Mouse (Mus musculus) adrenal gland, postnatal 25 days (tissue): ENCODE data around the gene Dcaf5. TPM values are rescaled to one million over a fixed set of nuclear protein-coding genes. Genes with fewer than 3 reads are reported as not detected.
A peak's percentile ranks its signal among the peaks of the same experiment; 100 is the strongest.
"Not testable (repeated sequence)": the region's sequence is repeated elsewhere in the genome, so short reads cannot be mapped to it uniquely, and the experiment has no call there.

ENCODE experiments used
- DNase-seq: peaks from one replicate; pipeline ENCODE4 v3.0.0; 2021; ENCODE audit warnings: mixed read lengths
- long read RNA-seq: library from polyadenylated mRNA; stranded (forward); transcript quantifications from one replicate; pipeline ENCODE4 v2.0.0, GENCODE M21; 2021
- total RNA-seq: library from RNA; stranded (reverse); gene quantifications from 2 replicates; pipeline ENCODE4 v1.2.3, GENCODE M21; 2021

Gene Dcaf5
- total RNA-seq, result 28.7 and 37.2 TPM in 2 replicates
- long read RNA-seq, full-length matches to known transcripts, result 2 of 20 reads
- long read RNA-seq, partial matches to known transcripts, result 5 of 20 reads
- long read RNA-seq, other reads (novel, unspliced or antisense), result 13 of 20 reads

- peak; percentile 89 for DNase-seq
These were observed at the start of gene Dcaf5 for GRCm38 (mm10) chr12:80436336-80436976. Gene Dcaf5 (minus strand): TSS chr12:80436601.

GRCm38 (mm10) chr12:80483397-80483796, 47.0 kb upstream of the Dcaf5 start:
- DNase-seq, result no peak

GRCm38 (mm10) chr12:80479986-80480385, 43.6 kb upstream of the Dcaf5 start:
- no peak for DNase-seq

GRCm38 (mm10) chr12:80473731-80474130, 37.3 kb upstream of the Dcaf5 start:
- DNase-seq, result no peak

- no peak for DNase-seq
These were observed 35.5 kb upstream of the Dcaf5 start for GRCm38 (mm10) chr12:80471926-80472325.

GRCm38 (mm10) chr12:80470206-80470605, 33.8 kb upstream of the Dcaf5 start:
- DNase-seq, result no peak

GRCm38 (mm10) chr12:80463666-80464269, 27.4 kb upstream of the Dcaf5 start:
- no peak for DNase-seq

GRCm38 (mm10) chr12:80462942-80463651, 26.7 kb upstream of the Dcaf5 start, which contains the start of gene Exd2:
Gene Exd2 (plus strand): TSS chr12:80463095.
- peak; percentile 92 for DNase-seq

GRCm38 (mm10) chr12:80462292-80462896, 26.0 kb upstream of the Dcaf5 start:
- not testable (repeated sequence) for DNase-seq

GRCm38 (mm10) chr12:80458033-80458432, 21.6 kb upstream of the Dcaf5 start:
- no peak for DNase-seq

- no peak for DNase-seq
These were observed 17.1 kb upstream of the Dcaf5 start for GRCm38 (mm10) chr12:80453506-80453905.

GRCm38 (mm10) chr12:80444525-80445109, 8.2 kb upstream of the Dcaf5 start:
- DNase-seq, result no peak

GRCm38 (mm10) chr12:80440957-80441356, 4.6 kb upstream of the Dcaf5 start:
- no peak for DNase-seq

GRCm38 (mm10) chr12:80437051-80437675, 762 bp upstream of the Dcaf5 start:
- no peak for DNase-seq

GRCm38 (mm10) chr12:80435887-80436286, 514 bp downstream of the Dcaf5 start:
- DNase-seq, result no peak

GRCm38 (mm10) chr12:80434961-80435691, 1.3 kb downstream of the Dcaf5 start:
- peak; percentile 70 for DNase-seq

GRCm38 (mm10) chr12:80434601-80434960, 1.8 kb downstream of the Dcaf5 start:
- no peak for DNase-seq

- DNase-seq, result peak; percentile 29
These were observed 3.1 kb downstream of the Dcaf5 start for GRCm38 (mm10) chr12:80433266-80433665.

GRCm38 (mm10) chr12:80427683-80428082, 8.7 kb downstream of the Dcaf5 start:
- no peak for DNase-seq

GRCm38 (mm10) chr12:80415100-80415499, 21.3 kb downstream of the Dcaf5 start:
- DNase-seq, result no peak

- DNase-seq, result no peak
These were observed 25.5 kb downstream of the Dcaf5 start for GRCm38 (mm10) chr12:80410855-80411254.
